Mouse (Mus musculus) cortical plate, adult 2 months (tissue): Measurements from ENCODE around the gene Pla2g5.

Source experiments
- CTCF ChIP-seq: fragments of 200-500 bp; IDR thresholded peaks from 2 replicates; pipeline ENCODE4 v1.5.1; 2011; ENCODE audit warnings: mild to moderate bottlenecking, control low read depth, low read length; ENCODE audit not compliant: insufficient read depth; ENCODE audit errors: extremely low read depth
- POLR2A ChIP-seq: fragments of 200-500 bp; IDR thresholded peaks from 2 replicates; pipeline ENCODE4 v1.6.1; 2011; ENCODE audit warnings: mild to moderate bottlenecking, low read length, control low read depth; ENCODE audit not compliant: insufficient read depth; ENCODE audit errors: extremely low read depth

GRCm38 (mm10) chr4:138863344-138863998 lies at the start of gene Pla2g5:
- no peak for TF ChIP-seq CTCF
- no peak for TF ChIP-seq POLR2A
